Mouse (Mus musculus) stomach, postnatal 0 days (tissue): ENCODE data around the gene Nudt19.

Experiments used
- CTCF ChIP-seq: IDR thresholded peaks from 2 replicates; pipeline ENCODE4 v1.5.1; 2016; ENCODE audit warnings: antibody characterized with exemption, low read depth, mild to moderate bottlenecking, moderate library complexity
- EP300 ChIP-seq: optimal IDR thresholded peaks from 2 replicates; pipeline ENCODE3; 2016; ENCODE audit warnings: antibody characterized with exemption

GRCm38 (mm10) chr7:35556205-35556603, at the start of gene Nudt19:
- no peak for TF ChIP-seq EP300
- TF ChIP-seq CTCF, result no peak
